Mouse (Mus musculus) lung, postnatal 0 days (tissue): ENCODE measurements around the gene Slc22a21. TPM values are rescaled to one million over a fixed set of nuclear protein-coding genes. Genes with fewer than 3 reads are reported as not detected.
A peak's percentile ranks its signal among the peaks of the same experiment; 100 is the strongest.

Experiments used
- ATAC-seq: fragments of 200-750 bp; cut with Nextera tagmentation; 2 replicates; pipeline ENCODE4 v1.8.0; 2017; ENCODE audit warnings: moderate library complexity
- DNase-seq: peaks from one replicate; pipeline ENCODE4 v3.0.0-alpha.2; 2016; ENCODE audit warnings: low spot score
- H3K27ac ChIP-seq: fragments of 300-500 bp; sonication (generic); 2 replicates; pipeline ENCODE4 v1.5.1; 2014; ENCODE audit warnings: antibody characterized with exemption, mild to moderate bottlenecking, low read length, mixed read lengths
- H3K27me3 ChIP-seq: fragments of 300-500 bp; sonication (generic); replicated peaks from 2 replicates; pipeline ENCODE4 v1.6.1; 2014; ENCODE audit warnings: low read length, mixed read lengths; ENCODE audit not compliant: insufficient read depth
- H3K36me3 ChIP-seq: fragments of 300-500 bp; sonication (generic); 2 replicates; pipeline ENCODE4 v1.6.1; 2014; ENCODE audit warnings: low read length, mixed read lengths; ENCODE audit not compliant: insufficient read depth
- H3K4me1 ChIP-seq: fragments of 300-500 bp; sonication (generic); 2 replicates; pipeline ENCODE4 v1.6.1; 2014; ENCODE audit warnings: antibody characterized with exemption, low read depth, low read length, mixed read lengths; ENCODE audit not compliant: insufficient read depth
- H3K4me2 ChIP-seq: fragments of 300-500 bp; sonication (generic); replicated peaks from 2 replicates; pipeline ENCODE4 v1.6.1; 2014; ENCODE audit warnings: low read depth, mild to moderate bottlenecking, low read length, moderate library complexity, mixed read lengths
- H3K4me3 ChIP-seq: fragments of 300-500 bp; sonication (generic); 2 replicates; pipeline ENCODE4 v1.5.1; 2014; ENCODE audit warnings: low read depth, low read length
- H3K9ac ChIP-seq: fragments of 300-500 bp; sonication (generic); replicated peaks from 2 replicates; pipeline ENCODE4 v1.6.1; 2014; ENCODE audit warnings: low read depth, mild to moderate bottlenecking
- H3K9me3 ChIP-seq: fragments of 300-500 bp; sonication (generic); 2 replicates; pipeline ENCODE4 v1.6.1; 2016; ENCODE audit warnings: low read length, mixed read lengths
- CTCF ChIP-seq: IDR thresholded peaks from 2 replicates; pipeline ENCODE4 v1.5.1; 2016; ENCODE audit warnings: antibody characterized with exemption, mild to moderate bottlenecking
- EP300 ChIP-seq: IDR thresholded peaks from 2 replicates; pipeline ENCODE4 v1.6.1; 2016; ENCODE audit warnings: antibody characterized with exemption, mild to moderate bottlenecking, control low read depth
- WGBS: fragments of 180-500 bp; shearing (Covaris S2); extraction: QIAGEN DNeasy Blood & Tissue Kit; methylation state at CpG from one replicate; pipeline ENCODE4 v1.1.7; 2014; 5-methylcytosine and 5-hydroxymethylcytosine counted together
- polyA plus RNA-seq: library from polyadenylated mRNA; unstranded; fragments of >200 nt; fragmentation: Nextera tagmentation; extraction: Ambion mirVana; gene quantifications from 2 replicates; pipeline ENCODE4 v1.2.1, GENCODE M21; 2015

Slc22a21 gene
- polyA plus RNA-seq, 1 experiment from 2014 or later, result 2.6 TPM

- ATAC-seq (no peak), DNase-seq (no peak)
- Histone ChIP-seq H3K9ac (no peak overlapping the region), H3K36me3 (no peaks in the 10 kb centered on the region), H3K4me3 (no peak overlapping the region), H3K4me2 (no peak overlapping the region), H3K27me3 (no peaks in the 10 kb centered on the region), H3K27ac (no peak overlapping the region), H3K4me1 (no peaks in the 10 kb centered on the region), H3K9me3 (no peaks in the 10 kb centered on the region)
- no peak for TF ChIP-seq EP300
- no peak for TF ChIP-seq CTCF
- 60% methylated on average over 5 of the region's 5 CpGs for WGBS
These were observed 41.4 kb upstream of the Slc22a21 start for GRCm38 (mm10) chr11:54021396-54022093.

GRCm38 (mm10) chr11:54018893-54019732 lies 39.0 kb upstream of the Slc22a21 start:
- H3K27ac ChIP-seq, result no peak overlapping the region
- ATAC-seq, result no peak
- TF ChIP-seq EP300, result no peak
- no peak for TF ChIP-seq CTCF

GRCm38 (mm10) chr11:54017596-54017995 lies 37.5 kb upstream of the Slc22a21 start:
- H3K9me3 ChIP-seq, result no peaks in the 10 kb centered on the region
- H3K27me3 ChIP-seq, result no peaks in the 10 kb centered on the region
- WGBS, result 67% methylated on average over 4 of the region's 4 CpGs
- H3K4me1 ChIP-seq, result no peaks in the 10 kb centered on the region
- no peak overlapping the region for H3K4me2 ChIP-seq
- no peak overlapping the region for H3K27ac ChIP-seq
- no peaks in the 10 kb centered on the region for H3K36me3 ChIP-seq
- ATAC-seq (no peak), DNase-seq (no peak)
- TF ChIP-seq EP300 (no peak), CTCF (no peak)
- H3K9ac ChIP-seq, result no peak overlapping the region
- no peak overlapping the region for H3K4me3 ChIP-seq

More at GRCm38 (mm10) chr11:54018893-54019732, 39.0 kb upstream of the Slc22a21 start:
- no peak overlapping the region for H3K4me3 ChIP-seq
- H3K36me3 ChIP-seq, result no peaks in the 10 kb centered on the region
- 75% methylated on average over 3 of the region's 3 CpGs for WGBS
- H3K4me2 ChIP-seq, result no peak overlapping the region
- no peaks in the 10 kb centered on the region for H3K9me3 ChIP-seq
- no peak for DNase-seq
- no peak overlapping the region for H3K9ac ChIP-seq
- no peaks in the 10 kb centered on the region for H3K27me3 ChIP-seq
- no peaks in the 10 kb centered on the region for H3K4me1 ChIP-seq

GRCm38 (mm10) chr11:54016051-54016450 lies 35.9 kb upstream of the Slc22a21 start:
- TF ChIP-seq CTCF (no peak), EP300 (no peak)
- no peak for DNase-seq
- Histone ChIP-seq H3K4me2 (no peak overlapping the region), H3K27ac (no peak overlapping the region), H3K9me3 (no peaks in the 10 kb centered on the region), H3K9ac (no peak overlapping the region), H3K4me1 (no peaks in the 10 kb centered on the region), H3K27me3 (no peaks in the 10 kb centered on the region), H3K4me3 (no peak overlapping the region), H3K36me3 (no peaks in the 10 kb centered on the region)
- WGBS, result 75% methylated on average over 8 of the region's 8 CpGs
- no peak for ATAC-seq

- no peak overlapping the region for H3K27ac ChIP-seq
- 78% methylated on average over 5 of the region's 5 CpGs for WGBS
- ATAC-seq, result no peak
These were observed 32.8 kb upstream of the Slc22a21 start for GRCm38 (mm10) chr11:54012961-54013360.

GRCm38 (mm10) chr11:54011255-54011654 lies 31.1 kb upstream of the Slc22a21 start:
- ATAC-seq, result peak; percentile 85

More at GRCm38 (mm10) chr11:54012961-54013360, 32.8 kb upstream of the Slc22a21 start:
- Histone ChIP-seq H3K27me3 (no peaks in the 10 kb centered on the region), H3K4me3 (no peak overlapping the region), H3K9ac (no peak overlapping the region), H3K36me3 (no peaks in the 10 kb centered on the region), H3K4me1 (no peaks in the 10 kb centered on the region), H3K4me2 (no peak overlapping the region), H3K9me3 (no peaks in the 10 kb centered on the region)
- TF ChIP-seq EP300 (no peak), CTCF (no peak)
- no peak for DNase-seq

More at GRCm38 (mm10) chr11:54011255-54011654, 31.1 kb upstream of the Slc22a21 start:
- Histone ChIP-seq H3K9me3 (no peaks in the 10 kb centered on the region), H3K27me3 (no peaks in the 10 kb centered on the region), H3K4me1 (no peaks in the 10 kb centered on the region; the same call in 1 of the 2 replicates), H3K4me2 (no peak overlapping the region), H3K4me3 (no peak overlapping the region), H3K36me3 (no peaks in the 10 kb centered on the region), H3K27ac (no peak overlapping the region), H3K9ac (no peak overlapping the region)
- DNase-seq, result peak; percentile 80
- TF ChIP-seq CTCF, result no peak
- no peak for TF ChIP-seq EP300
- WGBS, result 71% methylated on average over 2 of the region's 2 CpGs
